Mouse (Mus musculus): ENCODE results near the gene Jund. TPM values are rescaled to one million over a fixed set of nuclear protein-coding genes. Genes with fewer than 3 reads are reported as not detected.
A peak's percentile ranks its signal among the peaks of the same experiment; 100 is the strongest.

Gene Jund
- polyA plus RNA-seq (2011; ENCODE audit: insufficient read depth, insufficient read length, low replicate concordance, missing spikeins) = 48.1 and 58.0 TPM in 2 replicates

- Histone ChIP-seq H3K4me3 (replicated peaks; ENCODE audit: control insufficient read depth, low read depth, low read length) (peak within 1 kb of the TSS; percentile 92), H3K4me1 (ENCODE audit: control insufficient read depth, insufficient read depth, low read length) (peaks cover 6% of the 10 kb centered on the region), H3K27ac (ENCODE audit: control insufficient read depth, insufficient read depth, low read depth, low read length, poor library complexity) (peak within 1 kb of the TSS; percentile 99)
- TF ChIP-seq POLR2A (IDR thresholded peaks at IDR 0.05; ENCODE audit: borderline replicate concordance, control insufficient read depth, low read depth, low read length) (peak; percentile 98), CTCF (IDR thresholded peaks at IDR 0.05; ENCODE audit: control insufficient read depth, insufficient read depth, low read length) (no peak)
- 1% methylated on average over 69 of the region's 69 CpGs for WGBS
Observed at GRCm38 (mm10) chr8:70698310-70699109, at the start of gene Jund. Gene Jund, plus strand, starts transcription at chr8:70698949.

GRCm38 (mm10) chr8:70649324-70649723 is 49.4 kb upstream of the Jund start:
- Histone ChIP-seq H3K27ac (ENCODE audit: control insufficient read depth, insufficient read depth, low read depth, low read length, poor library complexity) (no peak overlapping the region), H3K4me3 (replicated peaks; ENCODE audit: control insufficient read depth, low read depth, low read length) (no peak overlapping the region), H3K4me1 (ENCODE audit: control insufficient read depth, insufficient read depth, low read length) (no peaks in the 10 kb centered on the region; the same call in 1 of the 2 replicates)
- WGBS = 20% methylated on average over 4 of the region's 4 CpGs
- TF ChIP-seq POLR2A (IDR thresholded peaks at IDR 0.05; ENCODE audit: borderline replicate concordance, control insufficient read depth, low read depth, low read length) (no peak), CTCF (IDR thresholded peaks at IDR 0.05; ENCODE audit: control insufficient read depth, insufficient read depth, low read length) (no peak)

DNA sequence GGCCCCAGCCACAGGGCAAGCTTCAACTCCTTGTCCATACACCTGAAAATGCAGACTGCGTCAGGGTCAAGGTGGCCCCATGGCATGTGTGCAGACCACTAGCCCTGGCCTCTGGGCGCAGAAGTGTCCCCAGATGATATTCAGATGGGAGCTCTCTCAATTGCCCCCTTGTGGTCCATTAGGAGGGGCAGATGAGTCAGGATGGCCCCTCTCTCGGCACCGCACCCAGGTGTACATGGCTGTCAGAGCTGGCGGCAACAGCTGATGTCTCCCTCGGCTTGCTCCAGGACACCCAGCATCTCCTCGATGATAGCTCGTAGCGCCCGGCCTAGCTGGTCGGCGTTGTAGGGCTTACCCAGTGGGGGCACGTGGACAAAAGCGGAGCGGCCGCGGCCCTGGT is 48.4 kb upstream of the Jund start:
- 95% methylated on average over 17 of the region's 17 CpGs for WGBS
- TF ChIP-seq POLR2A (IDR thresholded peaks at IDR 0.05; ENCODE audit: borderline replicate concordance, control insufficient read depth, low read depth, low read length) (no peak), CTCF (IDR thresholded peaks at IDR 0.05; ENCODE audit: control insufficient read depth, insufficient read depth, low read length) (no peak)
- no peaks in the 10 kb centered on the region; the same call in 1 of the 2 replicates for H3K4me1 ChIP-seq (ENCODE audit: control insufficient read depth, insufficient read depth, low read length)
- H3K4me3 ChIP-seq (replicated peaks; ENCODE audit: control insufficient read depth, low read depth, low read length) = no peak overlapping the region
- H3K27ac ChIP-seq (ENCODE audit: control insufficient read depth, insufficient read depth, low read depth, low read length, poor library complexity) = no peak overlapping the region; the same call in 1 of the 2 replicates

DNA sequence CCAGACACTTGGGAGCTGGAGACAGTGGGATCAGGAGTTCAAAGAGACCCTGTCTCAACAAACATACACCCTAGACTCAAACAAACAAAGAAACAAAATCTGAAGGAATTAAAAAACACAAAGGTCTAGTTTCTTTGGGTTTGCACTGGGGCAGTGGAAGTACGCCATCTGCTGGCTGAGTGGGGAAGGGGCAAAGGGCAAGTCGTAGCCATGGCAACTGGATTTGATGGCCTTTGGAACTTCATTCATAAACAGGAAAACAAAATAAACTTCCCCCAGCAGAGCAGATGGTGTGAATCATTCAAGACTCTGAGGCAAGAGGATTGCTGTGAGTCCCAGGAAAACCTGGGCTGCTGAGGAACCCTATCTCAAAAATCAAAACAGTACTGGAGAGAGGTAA is 45.5 kb upstream of the Jund start:
- Histone ChIP-seq H3K4me1 (ENCODE audit: control insufficient read depth, insufficient read depth, low read length) (no peaks in the 10 kb centered on the region; the same call in 1 of the 2 replicates), H3K4me3 (replicated peaks; ENCODE audit: control insufficient read depth, low read depth, low read length) (no peak overlapping the region), H3K27ac (ENCODE audit: control insufficient read depth, insufficient read depth, low read depth, low read length, poor library complexity) (no peak overlapping the region)
- peak; percentile 94 for TF ChIP-seq CTCF (IDR thresholded peaks at IDR 0.05; ENCODE audit: control insufficient read depth, insufficient read depth, low read length)
- no peak for TF ChIP-seq POLR2A (IDR thresholded peaks at IDR 0.05; ENCODE audit: borderline replicate concordance, control insufficient read depth, low read depth, low read length)
- 32% methylated on average over 2 of the region's 2 CpGs for WGBS

GRCm38 (mm10) chr8:70654121-70654520 is 44.6 kb upstream of the Jund start:
- Histone ChIP-seq H3K4me1 (ENCODE audit: control insufficient read depth, insufficient read depth, low read length) (no peaks in the 10 kb centered on the region; the same call in 1 of the 2 replicates), H3K4me3 (replicated peaks; ENCODE audit: control insufficient read depth, low read depth, low read length) (no peak overlapping the region), H3K27ac (ENCODE audit: control insufficient read depth, insufficient read depth, low read depth, low read length, poor library complexity) (0 out of 2 replicates have a peak overlapping the region, but pooled peaks have one; percentile 5)
- WGBS = 26% methylated on average over 1 of the region's 1 CpGs
- TF ChIP-seq POLR2A (IDR thresholded peaks at IDR 0.05; ENCODE audit: borderline replicate concordance, control insufficient read depth, low read depth, low read length) (no peak), CTCF (IDR thresholded peaks at IDR 0.05; ENCODE audit: control insufficient read depth, insufficient read depth, low read length) (no peak)

GRCm38 (mm10) chr8:70655469-70655868 is 43.3 kb upstream of the Jund start:
- TF ChIP-seq POLR2A (IDR thresholded peaks at IDR 0.05; ENCODE audit: borderline replicate concordance, control insufficient read depth, low read depth, low read length) (no peak), CTCF (IDR thresholded peaks at IDR 0.05; ENCODE audit: control insufficient read depth, insufficient read depth, low read length) (no peak)
- Histone ChIP-seq H3K27ac (ENCODE audit: control insufficient read depth, insufficient read depth, low read depth, low read length, poor library complexity) (no peak overlapping the region), H3K4me1 (ENCODE audit: control insufficient read depth, insufficient read depth, low read length) (no peaks in the 10 kb centered on the region; the same call in 1 of the 2 replicates), H3K4me3 (replicated peaks; ENCODE audit: control insufficient read depth, low read depth, low read length) (no peak overlapping the region)
- WGBS = 84% methylated on average over 2 of the region's 2 CpGs

DNA sequence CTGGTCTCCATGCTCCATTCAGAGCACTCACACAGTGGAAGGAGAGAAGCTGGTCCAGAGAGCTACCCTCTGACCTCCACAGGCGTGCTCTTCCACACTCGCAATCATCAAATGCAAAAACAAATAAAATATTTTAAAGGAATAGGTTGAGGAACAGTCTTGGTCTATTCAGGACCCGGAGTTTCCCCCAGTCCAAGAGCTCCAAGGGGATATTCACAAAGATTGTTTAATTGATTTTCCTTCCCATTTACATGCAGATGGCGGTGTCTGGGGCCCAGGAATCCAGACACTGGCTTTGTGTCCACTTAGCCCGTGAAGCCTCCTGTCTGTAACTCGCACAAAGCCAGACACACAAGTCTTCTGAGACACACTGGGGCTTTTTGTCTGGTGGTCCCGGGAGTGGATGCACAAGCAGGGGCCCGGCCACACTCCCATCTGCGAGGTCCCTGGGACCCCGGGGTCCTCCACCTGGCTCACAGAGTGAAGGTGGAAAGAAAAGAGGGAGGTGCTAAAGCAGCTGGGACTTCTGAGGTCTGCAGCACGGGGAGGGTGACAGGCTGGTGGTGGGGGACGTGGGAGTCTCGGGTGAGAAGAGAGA is 42.5 kb upstream of the Jund start:
- Histone ChIP-seq H3K4me3 (replicated peaks; ENCODE audit: control insufficient read depth, low read depth, low read length) (no peak overlapping the region), H3K4me1 (ENCODE audit: control insufficient read depth, insufficient read depth, low read length) (no peaks in the 10 kb centered on the region; the same call in 1 of the 2 replicates), H3K27ac (ENCODE audit: control insufficient read depth, insufficient read depth, low read depth, low read length, poor library complexity) (no peak overlapping the region)
- WGBS = 88% methylated on average over 13 of the region's 13 CpGs
- TF ChIP-seq CTCF (IDR thresholded peaks at IDR 0.05; ENCODE audit: control insufficient read depth, insufficient read depth, low read length) (no peak), POLR2A (IDR thresholded peaks at IDR 0.05; ENCODE audit: borderline replicate concordance, control insufficient read depth, low read depth, low read length) (no peak)

- no peak overlapping the region for H3K4me3 ChIP-seq (replicated peaks; ENCODE audit: control insufficient read depth, low read depth, low read length)
- H3K4me1 ChIP-seq (ENCODE audit: control insufficient read depth, insufficient read depth, low read length) = no peaks in the 10 kb centered on the region; the same call in 1 of the 2 replicates
- no peak overlapping the region for H3K27ac ChIP-seq (ENCODE audit: control insufficient read depth, insufficient read depth, low read depth, low read length, poor library complexity)
- 88% methylated on average over 3 of the region's 3 CpGs for WGBS
- no peak for TF ChIP-seq POLR2A (IDR thresholded peaks at IDR 0.05; ENCODE audit: borderline replicate concordance, control insufficient read depth, low read depth, low read length)
- TF ChIP-seq CTCF (IDR thresholded peaks at IDR 0.05; ENCODE audit: control insufficient read depth, insufficient read depth, low read length) = no peak
Observed at GRCm38 (mm10) chr8:70657214-70657613, 41.5 kb upstream of the Jund start.

Data from bone marrow, adult 2 months (tissue).